Comparison of ENCODE assay signal across 16 mouse cellular contexts in genomic region chr14:33330986-33331385, GRCm38 (mm10).
DNase-seq lines count a peak whose midpoint lies in the region; ATAC-seq and TF ChIP-seq lines count a peak whose summit lies in the region.
"Had no signal": no experiment of that assay in that cellular context is flagged by ENCODE, and none has a peak within 500 bp of the region (broad histone marks: within the 10 kb centered on the region; RNA-seq: fewer than 3 reads in every experiment).

No protein-coding gene starts in this region.

- H3K4me3 ChIP-seq in hindbrain, postnatal 0 days (ENCODE audit: low read length), result no peak overlapping the region
- H3K4me3 ChIP-seq in hindbrain, embryonic 11.5 days (ENCODE audit: low read depth, low read length), result no peak overlapping the region
- H3K4me3 ChIP-seq in midbrain, postnatal 0 days (ENCODE audit: low read depth, low read length), result no peak overlapping the region
- no peak overlapping the region for H3K4me3 ChIP-seq in midbrain, embryonic 11.5 days (ENCODE audit: low read depth, low read length)
- H3K4me3 ChIP-seq: embryonic facial prominence, embryonic 12.5 days; forebrain, embryonic 13.5 days; hindbrain, embryonic 15.5 days; kidney, embryonic 15.5 days; limb, embryonic 13.5 days; neural tube, embryonic 15.5 days had no signal

- no peaks in the 10 kb centered on the region for H3K9me3 ChIP-seq in hindbrain, postnatal 0 days (ENCODE audit: low read length)
- no peaks in the 10 kb centered on the region for H3K9me3 ChIP-seq in hindbrain, embryonic 11.5 days (ENCODE audit: control insufficient read depth, low read length)
- no peaks in the 10 kb centered on the region for H3K9me3 ChIP-seq in midbrain, postnatal 0 days (ENCODE audit: low read length)
- H3K9me3 ChIP-seq in midbrain, embryonic 11.5 days (ENCODE audit: control insufficient read depth, low read length), result no peaks in the 10 kb centered on the region
- H3K9me3 ChIP-seq: embryonic facial prominence, embryonic 12.5 days; forebrain, embryonic 13.5 days; hindbrain, embryonic 15.5 days; kidney, embryonic 15.5 days; limb, embryonic 13.5 days; neural tube, embryonic 15.5 days had no signal

- no peak for ATAC-seq in hindbrain, postnatal 0 days
- ATAC-seq in hindbrain, embryonic 11.5 days (ENCODE audit: low FRiP score), result no peak
- no peak for ATAC-seq in midbrain, postnatal 0 days (ENCODE audit: low FRiP score)
- ATAC-seq in midbrain, embryonic 11.5 days (ENCODE audit: low FRiP score), result no peak
- ATAC-seq: forebrain, embryonic 13.5 days had no signal

- WGBS in hindbrain, postnatal 0 days, result 60% methylated on average over 4 of the region's 4 CpGs
- whole genome bisulfite sequencing in hindbrain, embryonic 11.5 days, result 70% methylated on average over 4 of the region's 4 CpGs
- WGBS in midbrain, postnatal 0 days, result 68% methylated on average over 4 of the region's 4 CpGs
- 58% methylated on average over 4 of the region's 4 CpGs for WGBS in midbrain, embryonic 11.5 days

- no peaks in the 10 kb centered on the region for H3K36me3 ChIP-seq in hindbrain, postnatal 0 days (ENCODE audit: insufficient read depth, low read length)
- H3K36me3 ChIP-seq in hindbrain, embryonic 11.5 days (ENCODE audit: control insufficient read depth, insufficient read depth, low read length), result no peaks in the 10 kb centered on the region
- no peaks in the 10 kb centered on the region for H3K36me3 ChIP-seq in midbrain, postnatal 0 days (ENCODE audit: insufficient read depth, low read length)
- no peaks in the 10 kb centered on the region for H3K36me3 ChIP-seq in midbrain, embryonic 11.5 days (ENCODE audit: control insufficient read depth, insufficient read depth, low read length)
- H3K36me3 ChIP-seq: embryonic facial prominence, embryonic 12.5 days; hindbrain, embryonic 15.5 days; kidney, embryonic 15.5 days; limb, embryonic 13.5 days; neural tube, embryonic 15.5 days had no signal

- DNase-seq in hindbrain, postnatal 0 days (ENCODE audit: low spot score), result peak; percentile 53
- no peak for DNase-seq in hindbrain, embryonic 11.5 days (ENCODE audit: low spot score)
- peak; percentile 32 for DNase-seq in midbrain, postnatal 0 days (ENCODE audit: low spot score)
- DNase-seq in midbrain, embryonic 11.5 days (ENCODE audit: low spot score, missing footprints), result no peak
- peak; percentile 22 for DNase-seq in brain, adult 2 months (ENCODE audit: low read depth, low spot score)
- no peak for DNase-seq in natural killer cell, adult 2 months (ENCODE audit: low spot score in 2 of 2)
- DNase-seq in adrenal gland, adult 18-20 months (ENCODE audit: low spot score in 2 of 2), result no peak
- DNase-seq: cerebellum, adult 11 months; gastrocnemius, postnatal 36 days had no signal

- H3K27me3 ChIP-seq in hindbrain, postnatal 0 days (ENCODE audit: insufficient read depth, low read length), result no peaks in the 10 kb centered on the region; the same call in 1 of the 2 replicates
- H3K27me3 ChIP-seq in hindbrain, embryonic 11.5 days (ENCODE audit: control insufficient read depth, insufficient read depth, low read length), result no peaks in the 10 kb centered on the region
- no peaks in the 10 kb centered on the region for H3K27me3 ChIP-seq in midbrain, postnatal 0 days (ENCODE audit: insufficient read depth, low read length)
- H3K27me3 ChIP-seq in midbrain, embryonic 11.5 days (ENCODE audit: control insufficient read depth, insufficient read depth, low read length), result no peaks in the 10 kb centered on the region
- H3K27me3 ChIP-seq: embryonic facial prominence, embryonic 12.5 days; forebrain, embryonic 13.5 days; hindbrain, embryonic 15.5 days; kidney, embryonic 15.5 days; limb, embryonic 13.5 days had no signal

- no peak overlapping the region for H3K4me2 ChIP-seq in hindbrain, postnatal 0 days (ENCODE audit: low read depth, low read length)
- no peak overlapping the region for H3K4me2 ChIP-seq in hindbrain, embryonic 11.5 days (replicated peaks; ENCODE audit: low read depth, low read length)
- no peak overlapping the region for H3K4me2 ChIP-seq in midbrain, postnatal 0 days (ENCODE audit: low read depth, low read length, poor library complexity, severe bottlenecking)
- H3K4me2 ChIP-seq in midbrain, embryonic 11.5 days, result no peak overlapping the region
- H3K4me2 ChIP-seq: embryonic facial prominence, embryonic 12.5 days; forebrain, embryonic 13.5 days; hindbrain, embryonic 15.5 days; kidney, embryonic 15.5 days; limb, embryonic 13.5 days; neural tube, embryonic 15.5 days had no signal

- H3K27ac ChIP-seq in hindbrain, postnatal 0 days, result no peak overlapping the region
- no peak overlapping the region for H3K27ac ChIP-seq in hindbrain, embryonic 11.5 days (ENCODE audit: low read depth, low read length)
- H3K27ac ChIP-seq in midbrain, postnatal 0 days (ENCODE audit: low read depth, low read length), result no peak overlapping the region
- no peak overlapping the region for H3K27ac ChIP-seq in midbrain, embryonic 11.5 days (ENCODE audit: low read depth, low read length)
- H3K27ac ChIP-seq: embryonic facial prominence, embryonic 12.5 days; forebrain, embryonic 13.5 days; hindbrain, embryonic 15.5 days; kidney, embryonic 15.5 days; macrophage; neural tube, embryonic 15.5 days had no signal

- peak; percentile 50 for TF ChIP-seq CTCF in hindbrain, postnatal 0 days (IDR thresholded peaks at IDR 0.05; ENCODE audit: low read depth)
- peak; percentile 45 for TF ChIP-seq CTCF in midbrain, postnatal 0 days (IDR thresholded peaks at IDR 0.05)

- H3K4me1 ChIP-seq in hindbrain, postnatal 0 days (ENCODE audit: insufficient read depth, low read length), result no peaks in the 10 kb centered on the region
- H3K4me1 ChIP-seq in hindbrain, embryonic 11.5 days (replicated peaks; ENCODE audit: control insufficient read depth, insufficient read depth, low read length), result no peaks in the 10 kb centered on the region
- H3K4me1 ChIP-seq in midbrain, postnatal 0 days (ENCODE audit: insufficient read depth, low read length), result no peaks in the 10 kb centered on the region
- peaks cover 3% of the 10 kb centered on the region for H3K4me1 ChIP-seq in midbrain, embryonic 11.5 days (ENCODE audit: control insufficient read depth, insufficient read depth, low read length)

- H3K9ac ChIP-seq in hindbrain, postnatal 0 days (replicated peaks; ENCODE audit: low read length), result no peak overlapping the region
- no peak overlapping the region for H3K9ac ChIP-seq in hindbrain, embryonic 11.5 days (ENCODE audit: low read depth, low read length)
- no peak overlapping the region for H3K9ac ChIP-seq in midbrain, postnatal 0 days (replicated peaks; ENCODE audit: low read length, poor library complexity, severe bottlenecking)
- no peak overlapping the region for H3K9ac ChIP-seq in midbrain, embryonic 11.5 days (ENCODE audit: low read length)
- H3K9ac ChIP-seq: embryonic facial prominence, embryonic 12.5 days; forebrain, embryonic 13.5 days; hindbrain, embryonic 15.5 days; kidney, embryonic 15.5 days; limb, embryonic 13.5 days; neural tube, embryonic 15.5 days had no signal

Comparison
In these comparisons a context has a peak if more than half of its experiments do, and no peak if none do; other contexts are left out.
1. DNase-seq: peak in hindbrain, postnatal 0 days (single experiment), midbrain, postnatal 0 days (single experiment) and brain, adult 2 months (single experiment); none in hindbrain, embryonic 11.5 days (single experiment), midbrain, embryonic 11.5 days (single experiment), natural killer cell, adult 2 months (0 of 2) and adrenal gland, adult 18-20 months (0 of 2).